In genomic region chr12:54655292-54656038, GRCm38 (mm10) we compare ENCODE assay signal across 8 mouse cellular contexts. TPM values are rescaled to one million over a fixed set of nuclear protein-coding genes. Genes with fewer than 3 reads are reported as not detected.
DNase-seq lines count a peak whose midpoint lies in the region; ATAC-seq and TF ChIP-seq lines count a peak whose summit lies in the region.

No protein-coding gene starts in this region.

- no peak for ATAC-seq in forebrain, embryonic 16.5 days

- peak overlapping the region; percentile 78 for H3K4me2 ChIP-seq in forebrain, embryonic 16.5 days (ENCODE audit: low read length)

- no peaks in the 10 kb centered on the region for H3K36me3 ChIP-seq in forebrain, embryonic 16.5 days (ENCODE audit: control insufficient read depth, insufficient read depth)
- H3K36me3 ChIP-seq in macrophage (ENCODE audit: inconsistent target) = 0 out of 2 replicates have a peak, but pooled peaks cover 3% of the 10 kb centered on the region

- peaks cover 21% of the 10 kb centered on the region for H3K4me1 ChIP-seq in forebrain, embryonic 16.5 days (replicated peaks; ENCODE audit: control insufficient read depth, insufficient read depth, low read length)

- no peaks in the 10 kb centered on the region for H3K9me3 ChIP-seq in forebrain, embryonic 16.5 days (ENCODE audit: control insufficient read depth, low read length)

- TF ChIP-seq CTCF in left cerebral cortex, adult 2 months (IDR thresholded peaks at IDR 0.05) = no peak

- H3K79me2 ChIP-seq in macrophage (ENCODE audit: inconsistent target) = peaks cover 53% of the 10 kb centered on the region

- WGBS in forebrain, embryonic 16.5 days = 13% methylated on average over 16 of the region's 16 CpGs
- WGBS in macrophage (ENCODE audit: missing documents) = 8% methylated on average over 16 of the region's 16 CpGs

- H3K4me3 ChIP-seq in left cerebral cortex, adult 2 months = peak overlapping the region; percentile 78
- peak overlapping the region; percentile 73 for H3K4me3 ChIP-seq in forebrain, embryonic 16.5 days (replicated peaks; ENCODE audit: low read length)
- peak overlapping the region; percentile 94 for H3K4me3 ChIP-seq in macrophage (ENCODE audit: inconsistent target)

- H3K27ac ChIP-seq in left cerebral cortex, adult 2 months = peak overlapping the region; percentile 88
- H3K27ac ChIP-seq in forebrain, embryonic 16.5 days (ENCODE audit: low read length) = peak overlapping the region; percentile 48
- H3K27ac ChIP-seq in macrophage = peak overlapping the region; percentile 96

- H3K27me3 ChIP-seq in forebrain, embryonic 16.5 days (replicated peaks; ENCODE audit: control insufficient read depth, insufficient read depth, low read length) = no peaks in the 10 kb centered on the region

- H3K9ac ChIP-seq in forebrain, embryonic 16.5 days (replicated peaks; ENCODE audit: low read depth, low read length) = peak overlapping the region; percentile 88

- intact Hi-C loops in left cerebral cortex, adult 2 months (cut with DNase I) = loop anchor here (1.0 kb wide), 1 partner anchor 40 kb away; the partner anchor contains the start of gene Eapp
- intact Hi-C loops in left cerebral cortex, postnatal 4 days (cut with DNase I) = no loop called here

- DNase-seq in left cerebral cortex, adult 2 months (ENCODE audit: extremely low spot score in 1 of 2, low spot score in 2 of 2) = no peak
- DNase-seq in left cerebral cortex, postnatal 4 days = no peak
- peak; percentile 6 for DNase-seq in T-cell, adult 2 months (ENCODE audit: low spot score)
- no peak for DNase-seq in frontal cortex, postnatal 25 days (ENCODE audit: low spot score in 2 of 2)
- DNase-seq in adrenal gland, adult 2 months = no peak
- DNase-seq in right cerebral cortex, postnatal 10 days (ENCODE audit: low spot score in 2 of 2) = no peak

RNA-seq across cellular contexts. Expression of gene Sptssa, which starts 0.9 kb away (rescaled TPM):
- total RNA-seq in left cerebral cortex, adult 2 months (2021) = 10 to 100 TPM; 20.8 to 23.3 TPM
- total RNA-seq in left cerebral cortex, postnatal 4 days (2021) = 10 to 100 TPM; 63.3 to 68.5 TPM
- 169 and 183 TPM in 2 replicates for polyA plus RNA-seq in forebrain, embryonic 16.5 days (2015; fragmentation: Nextera tagmentation; extraction: Ambion mirVana)
- total RNA-seq in macrophage (2018; cell fraction: chromatin; rRNA removed) = 10 to 100 TPM in 11 of 26 experiments, 1 to 10 TPM in 15; 3.8 to 31.9 (median 9.8) TPM
- total RNA-seq in macrophage (2018; cell fraction: cytosol; rRNA removed) = 100 to 1,000 TPM in 13 of 26 experiments, 10 to 100 TPM in 13; 33.8 to 178 (median 92.4) TPM
- total RNA-seq in macrophage (2018; cell fraction: nucleus; rRNA removed) = 10 to 100 TPM; 14.2 to 76.2 (median 30.7) TPM
- polyA plus RNA-seq in macrophage (2018) = 132 to 206 TPM (median 194 TPM) in 3 replicates
- total RNA-seq in adrenal gland, adult 2 months (2021) = 10 to 100 TPM; 54.6 to 90.1 TPM
- polyA plus RNA-seq in adrenal gland, adult 2 months (2012; rRNA removed) = 119 and 138 TPM in 2 replicates

RNA-seq across cellular contexts. Expression of gene Eapp, which starts 40.2 kb away (rescaled TPM):
- total RNA-seq in left cerebral cortex, adult 2 months (2021) = 10 to 100 TPM; 37.7 to 42.4 TPM
- total RNA-seq in left cerebral cortex, postnatal 4 days (2021) = 10 to 100 TPM; 47.3 to 55.0 TPM
- 80.3 and 85.6 TPM in 2 replicates for polyA plus RNA-seq in forebrain, embryonic 16.5 days (2015; fragmentation: Nextera tagmentation; extraction: Ambion mirVana)
- total RNA-seq in macrophage (2018; cell fraction: chromatin; rRNA removed) = 10 to 100 TPM; 11.9 to 45.6 (median 26.1) TPM
- 10 to 100 TPM; 25.6 to 49.7 (median 34.2) TPM for total RNA-seq in macrophage (2018; cell fraction: cytosol; rRNA removed)
- 10 to 100 TPM; 12.2 to 32.8 (median 18.1) TPM for total RNA-seq in macrophage (2018; cell fraction: nucleus; rRNA removed)
- polyA plus RNA-seq in macrophage (2018) = 30.5 to 62.9 TPM (median 33.7 TPM) in 3 replicates
- 10 to 100 TPM; 38.5 to 43.3 TPM for total RNA-seq in adrenal gland, adult 2 months (2021)
- polyA plus RNA-seq in adrenal gland, adult 2 months (2012; rRNA removed) = 12.4 and 18.7 TPM in 2 replicates
